Mouse (Mus musculus): Measurements from ENCODE around the gene Atp13a3. TPM values are rescaled to one million over a fixed set of nuclear protein-coding genes. Genes with fewer than 3 reads are reported as not detected.
A peak's percentile ranks its signal among the peaks of the same experiment; 100 is the strongest.

Gene Atp13a3
- polyA plus RNA-seq, 1 experiment from 2014 or later: 14.1 TPM

DNA sequence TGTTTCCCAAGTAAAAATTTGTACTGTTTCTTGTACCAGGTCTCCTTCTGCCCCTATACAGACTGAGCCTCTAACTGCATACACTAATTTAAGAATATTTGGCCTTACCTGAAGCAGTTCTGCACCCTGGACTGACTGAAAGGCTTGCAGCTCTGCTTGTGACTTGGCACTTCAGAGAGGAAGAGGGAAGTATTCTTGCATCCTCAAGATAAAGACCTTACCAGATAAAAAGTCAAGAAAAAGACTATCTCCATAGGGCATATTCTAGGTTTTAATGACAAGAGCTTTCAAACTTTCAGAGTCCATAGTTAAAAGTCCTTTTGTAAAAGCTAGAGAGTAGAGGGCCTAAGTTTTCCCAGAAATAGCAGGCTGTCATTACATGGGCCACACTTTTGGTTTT lies 95.1 kb downstream of the Atp13a3 start, which contains the start of gene Gp5:
Gp5 (minus strand) TSS at position 133 of the 400 bp plus-strand sequence.
- peaks cover 25% of the 10 kb centered on the region; the same call in 1 of the 2 replicates for H3K27me3 ChIP-seq (replicated peaks; ENCODE audit: control insufficient read depth, insufficient read depth, low read length)
- no peak for ATAC-seq
- H3K4me3 ChIP-seq (ENCODE audit: low read length): peak within 1 kb of the TSS; percentile 64
- H3K27ac ChIP-seq (ENCODE audit: low read length): no peak within 1 kb of the TSS
- H3K4me2 ChIP-seq (ENCODE audit: low read depth, low read length): peak within 1 kb of the TSS; percentile 99
- no peaks in the 10 kb centered on the region for H3K36me3 ChIP-seq (ENCODE audit: control insufficient read depth, insufficient read depth, low read length)
- H3K9ac ChIP-seq (ENCODE audit: low read depth, low read length): peak within 1 kb of the TSS; percentile 71
- H3K4me1 ChIP-seq (ENCODE audit: control insufficient read depth, insufficient read depth, low read length): peaks cover 14% of the 10 kb centered on the region
- H3K9me3 ChIP-seq (ENCODE audit: control insufficient read depth, low read length): no peaks in the 10 kb centered on the region

- H3K4me3 ChIP-seq (ENCODE audit: low read length): no peak overlapping the region
- WGBS: 54% methylated on average over 8 of the region's 8 CpGs
- peak; percentile 57 for ATAC-seq
Measured at GRCm38 (mm10) chr16:30310171-30310515, 95.6 kb downstream of the Atp13a3 start.

DNA sequence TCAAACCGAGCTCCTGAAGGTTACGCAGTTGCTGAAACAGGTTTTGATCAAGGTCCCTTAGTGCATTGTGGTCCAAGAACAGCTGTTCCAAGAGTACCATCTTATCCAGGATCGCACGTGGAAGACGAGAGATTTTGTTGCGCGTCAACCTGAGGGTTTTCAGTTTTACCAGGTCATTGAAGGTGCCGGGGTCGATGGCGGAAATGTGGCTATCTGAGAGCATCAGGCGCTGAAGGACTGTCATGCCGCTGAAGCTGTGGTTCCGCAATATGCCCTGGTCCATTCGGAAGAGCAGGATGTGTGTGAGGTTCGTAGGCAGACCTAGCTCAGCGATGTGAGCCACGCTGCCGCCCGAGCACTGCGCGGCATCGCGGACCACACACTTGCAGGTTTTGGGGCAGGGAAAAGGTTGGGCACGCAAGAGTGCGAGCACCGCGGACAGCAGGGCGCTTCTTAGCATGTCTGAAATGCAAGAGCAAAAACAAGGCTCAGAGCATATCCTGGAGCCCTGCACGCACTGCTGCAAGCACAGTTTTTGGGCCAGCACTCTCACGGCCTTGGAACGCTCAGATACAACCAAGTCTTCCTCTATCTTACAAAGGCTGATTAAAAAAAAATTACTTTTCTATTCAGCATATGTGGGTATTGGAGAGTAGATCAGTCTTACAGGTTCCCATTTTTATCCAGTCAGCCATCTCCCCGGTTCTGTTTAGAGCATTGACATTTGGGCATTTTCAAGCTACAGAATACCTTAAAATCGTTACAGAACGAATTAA lies 96.2 kb downstream of the Atp13a3 start:
- H3K9me3 ChIP-seq (ENCODE audit: control insufficient read depth, low read length): no peaks in the 10 kb centered on the region
- peak overlapping the region; percentile 64 for H3K4me3 ChIP-seq (ENCODE audit: low read length)
- peaks cover 25% of the 10 kb centered on the region; the same call in 1 of the 2 replicates for H3K27me3 ChIP-seq (replicated peaks; ENCODE audit: control insufficient read depth, insufficient read depth, low read length)
- peak overlapping the region; percentile 71 for H3K9ac ChIP-seq (ENCODE audit: low read depth, low read length)
- no peak overlapping the region for H3K27ac ChIP-seq (ENCODE audit: low read length)
- H3K4me1 ChIP-seq (ENCODE audit: control insufficient read depth, insufficient read depth, low read length): peaks cover 14% of the 10 kb centered on the region
- ATAC-seq: peak; percentile 25
- 6% methylated on average over 34 of the region's 34 CpGs for WGBS
- no peaks in the 10 kb centered on the region for H3K36me3 ChIP-seq (ENCODE audit: control insufficient read depth, insufficient read depth, low read length)
- peak overlapping the region; percentile 99 for H3K4me2 ChIP-seq (ENCODE audit: low read depth, low read length)

More at GRCm38 (mm10) chr16:30310171-30310515, 95.6 kb downstream of the Atp13a3 start:
- H3K27ac ChIP-seq (ENCODE audit: low read length): no peak overlapping the region
- H3K4me2 ChIP-seq (ENCODE audit: low read depth, low read length): 0 out of 2 replicates have a peak overlapping the region, but pooled peaks have one; percentile 99
- no peak overlapping the region for H3K9ac ChIP-seq (ENCODE audit: low read depth, low read length)
- peaks cover 25% of the 10 kb centered on the region; the same call in 1 of the 2 replicates for H3K27me3 ChIP-seq (replicated peaks; ENCODE audit: control insufficient read depth, insufficient read depth, low read length)
- H3K36me3 ChIP-seq (ENCODE audit: control insufficient read depth, insufficient read depth, low read length): no peaks in the 10 kb centered on the region
- H3K9me3 ChIP-seq (ENCODE audit: control insufficient read depth, low read length): no peaks in the 10 kb centered on the region
- H3K4me1 ChIP-seq (ENCODE audit: control insufficient read depth, insufficient read depth, low read length): peaks cover 14% of the 10 kb centered on the region

- peak overlapping the region; percentile 99 for H3K4me2 ChIP-seq (ENCODE audit: low read depth, low read length)
- H3K9me3 ChIP-seq (ENCODE audit: control insufficient read depth, low read length): no peaks in the 10 kb centered on the region
- peak; percentile 80 for ATAC-seq
- peak overlapping the region; percentile 71 for H3K9ac ChIP-seq (ENCODE audit: low read depth, low read length)
- peaks cover 25% of the 10 kb centered on the region; the same call in 1 of the 2 replicates for H3K27me3 ChIP-seq (replicated peaks; ENCODE audit: control insufficient read depth, insufficient read depth, low read length)
- under 1% methylated on average over 72 of the region's 72 CpGs for WGBS
- peaks cover 14% of the 10 kb centered on the region for H3K4me1 ChIP-seq (ENCODE audit: control insufficient read depth, insufficient read depth, low read length)
- no peaks in the 10 kb centered on the region for H3K36me3 ChIP-seq (ENCODE audit: control insufficient read depth, insufficient read depth, low read length)
- no peak overlapping the region for H3K27ac ChIP-seq (ENCODE audit: low read length)
- peak overlapping the region; percentile 64 for H3K4me3 ChIP-seq (ENCODE audit: low read length)
Measured at GRCm38 (mm10) chr16:30308616-30309394, 97.0 kb downstream of the Atp13a3 start.

DNA sequence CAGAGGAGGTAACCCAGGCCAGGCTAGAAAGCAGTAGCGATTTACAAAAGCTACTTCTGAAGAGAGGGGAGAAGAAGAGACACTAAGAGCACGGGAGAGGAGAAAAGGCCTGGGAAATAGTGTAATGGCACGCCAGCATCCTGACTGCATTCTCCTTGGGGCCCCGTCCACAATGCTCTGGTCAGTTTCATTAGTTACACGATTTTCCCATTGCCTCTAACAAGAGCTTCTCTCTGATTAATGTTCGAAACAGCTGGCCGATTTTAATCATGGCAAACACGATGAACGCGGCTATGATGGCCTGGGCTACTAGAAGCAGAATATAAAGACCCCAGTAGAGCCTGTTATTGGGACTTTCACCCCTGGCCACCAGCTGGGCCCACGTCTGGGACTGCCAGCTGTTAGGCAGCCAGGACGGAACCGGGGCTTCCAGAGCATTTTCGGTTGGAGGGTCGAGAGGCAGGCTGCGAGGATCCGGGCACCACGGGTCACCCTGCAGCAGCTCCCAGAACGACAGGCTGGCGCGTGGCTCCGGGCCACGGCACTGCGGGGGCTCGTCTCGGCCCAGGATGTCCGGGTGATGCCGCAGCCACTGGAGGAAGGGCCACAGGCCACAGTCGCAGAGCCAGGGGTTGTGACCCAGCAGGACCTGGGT lies 97.7 kb downstream of the Atp13a3 start:
- Histone ChIP-seq H3K4me2 (ENCODE audit: low read depth, low read length) (peak overlapping the region; percentile 99), H3K27me3 (replicated peaks; ENCODE audit: control insufficient read depth, insufficient read depth, low read length) (peaks cover 25% of the 10 kb centered on the region; the same call in 1 of the 2 replicates), H3K4me3 (ENCODE audit: low read length) (peak overlapping the region; percentile 64), H3K9me3 (ENCODE audit: control insufficient read depth, low read length) (no peaks in the 10 kb centered on the region), H3K4me1 (ENCODE audit: control insufficient read depth, insufficient read depth, low read length) (peaks cover 14% of the 10 kb centered on the region), H3K36me3 (ENCODE audit: control insufficient read depth, insufficient read depth, low read length) (no peaks in the 10 kb centered on the region), H3K9ac (ENCODE audit: low read depth, low read length) (peak overlapping the region; percentile 71), H3K27ac (ENCODE audit: low read length) (no peak overlapping the region)
- ATAC-seq: no peak
- 21% methylated on average over 29 of the region's 29 CpGs for WGBS

DNA sequence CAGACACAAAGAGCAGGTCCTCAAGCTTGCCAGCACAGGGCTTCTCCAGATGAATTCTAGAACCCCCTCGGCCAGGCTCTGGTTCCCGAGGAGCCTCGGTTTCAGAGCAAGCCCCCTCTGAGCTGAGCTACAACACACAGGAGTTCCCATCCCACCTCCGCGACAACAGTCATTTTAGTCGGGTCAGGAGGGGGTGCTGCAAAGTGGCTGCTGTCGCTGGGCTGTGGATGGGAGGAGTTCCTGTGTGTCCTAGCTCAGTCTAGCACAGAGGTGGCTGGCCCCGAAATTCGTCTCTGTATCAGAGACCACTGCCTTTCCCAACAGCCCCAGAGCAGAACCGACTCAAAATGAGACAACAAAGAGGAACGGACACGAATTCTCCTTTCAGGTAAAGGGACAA lies 98.5 kb downstream of the Atp13a3 start:
- ATAC-seq: no peak
- Histone ChIP-seq H3K36me3 (ENCODE audit: control insufficient read depth, insufficient read depth, low read length) (no peaks in the 10 kb centered on the region), H3K4me1 (ENCODE audit: control insufficient read depth, insufficient read depth, low read length) (peaks cover 14% of the 10 kb centered on the region), H3K4me2 (ENCODE audit: low read depth, low read length) (no peak overlapping the region), H3K27me3 (replicated peaks; ENCODE audit: control insufficient read depth, insufficient read depth, low read length) (peaks cover 25% of the 10 kb centered on the region; the same call in 1 of the 2 replicates), H3K27ac (ENCODE audit: low read length) (no peak overlapping the region), H3K9me3 (ENCODE audit: control insufficient read depth, low read length) (no peaks in the 10 kb centered on the region), H3K4me3 (ENCODE audit: low read length) (no peak overlapping the region), H3K9ac (ENCODE audit: low read depth, low read length) (no peak overlapping the region)
- WGBS: 55% methylated on average over 12 of the region's 12 CpGs

DNA sequence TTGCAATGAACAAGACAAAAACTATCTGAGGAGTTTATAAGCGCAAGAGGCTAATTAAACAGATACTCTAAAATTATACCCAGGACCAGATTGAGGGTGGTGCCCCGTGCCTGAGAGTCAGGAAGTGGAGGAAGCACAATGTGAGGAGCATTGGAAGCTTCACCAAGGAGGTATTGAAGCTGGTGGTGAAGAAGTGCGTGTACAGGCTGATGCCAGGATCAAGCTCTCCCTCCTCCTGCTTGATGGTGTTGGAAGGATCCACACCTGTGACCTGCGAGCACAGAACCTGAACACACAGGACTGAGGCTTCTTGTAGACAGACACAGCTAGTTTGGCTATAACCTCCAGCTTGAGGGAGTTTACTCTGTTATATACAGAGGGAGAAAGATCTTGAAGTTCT lies 99.7 kb downstream of the Atp13a3 start:
- Histone ChIP-seq H3K4me1 (ENCODE audit: control insufficient read depth, insufficient read depth, low read length) (peaks cover 14% of the 10 kb centered on the region), H3K4me2 (ENCODE audit: low read depth, low read length) (no peak overlapping the region), H3K9me3 (ENCODE audit: control insufficient read depth, low read length) (no peaks in the 10 kb centered on the region), H3K4me3 (ENCODE audit: low read length) (no peak overlapping the region), H3K9ac (ENCODE audit: low read depth, low read length) (no peak overlapping the region), H3K36me3 (ENCODE audit: control insufficient read depth, insufficient read depth, low read length) (no peaks in the 10 kb centered on the region), H3K27me3 (replicated peaks; ENCODE audit: control insufficient read depth, insufficient read depth, low read length) (peaks cover 25% of the 10 kb centered on the region; the same call in 1 of the 2 replicates), H3K27ac (ENCODE audit: low read length) (no peak overlapping the region)
- no peak for ATAC-seq
- 84% methylated on average over 4 of the region's 4 CpGs for WGBS

DNA sequence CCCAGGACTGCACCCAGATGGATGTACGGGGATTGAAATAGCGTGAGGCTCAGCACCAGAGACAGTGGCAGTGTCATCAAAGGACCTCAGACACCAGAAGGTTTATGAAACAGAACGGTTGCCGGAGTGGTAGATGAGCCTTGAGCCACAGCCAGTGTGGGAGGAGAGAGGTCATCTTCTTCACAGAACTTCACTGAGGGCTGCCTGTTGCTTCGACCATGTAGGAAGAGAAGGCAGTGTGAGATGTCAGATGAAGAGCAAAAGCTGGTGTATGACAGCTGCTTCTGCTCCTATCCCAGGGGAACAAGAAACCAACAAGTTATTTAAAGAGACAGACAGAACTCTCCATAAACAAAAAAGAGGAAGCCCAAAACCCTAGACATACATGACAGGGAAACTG lies 101.5 kb downstream of the Atp13a3 start:
- 51% methylated on average over 5 of the region's 5 CpGs for WGBS
- H3K4me1 ChIP-seq (ENCODE audit: control insufficient read depth, insufficient read depth, low read length): peaks cover 7% of the 10 kb centered on the region
- H3K9me3 ChIP-seq (ENCODE audit: control insufficient read depth, low read length): no peaks in the 10 kb centered on the region
- H3K4me2 ChIP-seq (ENCODE audit: low read depth, low read length): no peak overlapping the region
- H3K9ac ChIP-seq (ENCODE audit: low read depth, low read length): no peak overlapping the region
- no peaks in the 10 kb centered on the region for H3K36me3 ChIP-seq (ENCODE audit: control insufficient read depth, insufficient read depth, low read length)
- ATAC-seq: no peak
- H3K27me3 ChIP-seq (replicated peaks; ENCODE audit: control insufficient read depth, insufficient read depth, low read length): peaks cover 22% of the 10 kb centered on the region; the same call in 1 of the 2 replicates
- H3K4me3 ChIP-seq (ENCODE audit: low read length): no peak overlapping the region
- H3K27ac ChIP-seq (ENCODE audit: low read length): no peak overlapping the region

DNA sequence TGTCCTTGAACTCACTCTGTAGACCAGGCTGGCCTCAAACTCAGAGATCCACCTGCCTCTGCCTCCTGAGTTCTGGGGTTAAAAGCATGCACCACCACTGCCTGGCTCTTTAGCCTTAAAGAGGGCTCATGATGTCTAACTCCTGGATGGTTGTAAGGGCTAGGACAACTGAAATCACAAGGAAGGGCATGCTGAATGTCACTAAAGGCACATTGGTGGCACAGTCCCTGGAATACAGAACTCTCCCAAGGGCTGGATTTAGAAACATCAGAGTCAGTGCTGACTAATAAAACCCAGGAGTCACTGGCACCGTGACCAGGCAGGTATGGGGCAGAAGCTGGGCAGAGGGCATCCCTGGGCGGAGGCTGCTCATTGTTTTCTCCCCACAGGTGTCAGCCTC lies 102.4 kb downstream of the Atp13a3 start:
- 79% methylated on average over 2 of the region's 2 CpGs for WGBS

More for the DNA sequence above, 102.4 kb downstream of the Atp13a3 start:
- no peaks in the 10 kb centered on the region for H3K9me3 ChIP-seq (ENCODE audit: control insufficient read depth, low read length)
- no peak overlapping the region for H3K4me2 ChIP-seq (ENCODE audit: low read depth, low read length)
- H3K4me1 ChIP-seq (ENCODE audit: control insufficient read depth, insufficient read depth, low read length): peaks cover 4% of the 10 kb centered on the region
- H3K27ac ChIP-seq (ENCODE audit: low read length): no peak overlapping the region
- H3K4me3 ChIP-seq (ENCODE audit: low read length): no peak overlapping the region
- H3K27me3 ChIP-seq (replicated peaks; ENCODE audit: control insufficient read depth, insufficient read depth, low read length): peaks cover 20% of the 10 kb centered on the region; the same call in 1 of the 2 replicates
- H3K9ac ChIP-seq (ENCODE audit: low read depth, low read length): no peak overlapping the region
- H3K36me3 ChIP-seq (ENCODE audit: control insufficient read depth, insufficient read depth, low read length): no peaks in the 10 kb centered on the region
- ATAC-seq: no peak

Measured in intestine, embryonic 16.5 days (tissue).